Mouse (Mus musculus): Measurements from ENCODE around the gene Btg1. TPM values are rescaled to one million over a fixed set of nuclear protein-coding genes. Genes with fewer than 3 reads are reported as not detected.
A peak's percentile ranks its signal among the peaks of the same experiment; 100 is the strongest.

The Btg1 gene
- polyA plus RNA-seq, 1 experiment from 2014 or later = 48.8 TPM

GRCm38 (mm10) chr10:96633145-96633516 is 16.3 kb downstream of the Btg1 start:
- H3K27me3 ChIP-seq (ENCODE audit: control insufficient read depth, insufficient read depth, low read length) = no peaks in the 10 kb centered on the region
- peaks cover 7% of the 10 kb centered on the region; the same call in 1 of the 2 replicates for H3K4me1 ChIP-seq (ENCODE audit: control insufficient read depth, insufficient read depth, low read length)
- no peaks in the 10 kb centered on the region for H3K36me3 ChIP-seq (ENCODE audit: control insufficient read depth, insufficient read depth, low read length)
- no peaks in the 10 kb centered on the region for H3K9me3 ChIP-seq (replicated peaks; ENCODE audit: control insufficient read depth, low read length)
- no peak overlapping the region for H3K4me3 ChIP-seq (replicated peaks; ENCODE audit: low read length)
- H3K4me2 ChIP-seq (ENCODE audit: low read depth, low read length) = no peak overlapping the region
- no peak overlapping the region for H3K9ac ChIP-seq (ENCODE audit: low read length)
- no peak for ATAC-seq (ENCODE audit: insufficient read depth, low FRiP score)
- H3K27ac ChIP-seq (ENCODE audit: low read length) = no peak overlapping the region
- WGBS = 60% methylated on average over 4 of the region's 4 CpGs

DNA sequence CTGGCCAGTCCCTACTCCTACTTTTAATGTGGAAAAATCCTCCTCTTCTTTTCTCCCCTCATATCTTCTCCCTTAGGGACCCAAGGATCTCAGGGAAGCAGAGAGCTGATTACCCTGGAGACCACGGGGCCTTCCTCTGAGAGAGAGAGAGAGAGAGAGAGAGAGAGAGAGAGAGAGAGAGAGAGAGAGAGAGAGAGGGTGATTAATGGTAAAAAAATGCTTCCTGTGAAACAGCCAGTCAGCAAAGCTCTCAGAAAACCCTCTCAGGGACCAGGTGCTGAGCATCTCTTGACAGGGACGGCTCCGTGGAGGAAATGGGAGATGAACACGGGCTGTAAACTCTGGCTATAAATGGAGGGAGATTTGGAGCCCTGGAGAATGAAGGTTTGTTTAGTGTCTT is 18.7 kb downstream of the Btg1 start:
- 13% methylated on average over 4 of the region's 4 CpGs for WGBS
- H3K9ac ChIP-seq (ENCODE audit: low read length) = no peak overlapping the region
- H3K36me3 ChIP-seq (ENCODE audit: control insufficient read depth, insufficient read depth, low read length) = peaks cover 3% of the 10 kb centered on the region; the same call in 1 of the 2 replicates
- H3K4me3 ChIP-seq (replicated peaks; ENCODE audit: low read length) = no peak overlapping the region
- H3K4me1 ChIP-seq (ENCODE audit: control insufficient read depth, insufficient read depth, low read length) = peaks cover 7% of the 10 kb centered on the region; the same call in 1 of the 2 replicates
- no peaks in the 10 kb centered on the region for H3K27me3 ChIP-seq (ENCODE audit: control insufficient read depth, insufficient read depth, low read length)
- H3K27ac ChIP-seq (ENCODE audit: low read length) = peak overlapping the region; percentile 75
- no peaks in the 10 kb centered on the region; the same call in 1 of the 2 replicates for H3K9me3 ChIP-seq (replicated peaks; ENCODE audit: control insufficient read depth, low read length)
- H3K4me2 ChIP-seq (ENCODE audit: low read depth, low read length) = no peak overlapping the region
- peak; percentile 80; the same call in 1 of the 2 replicates for ATAC-seq (ENCODE audit: insufficient read depth, low FRiP score)

DNA sequence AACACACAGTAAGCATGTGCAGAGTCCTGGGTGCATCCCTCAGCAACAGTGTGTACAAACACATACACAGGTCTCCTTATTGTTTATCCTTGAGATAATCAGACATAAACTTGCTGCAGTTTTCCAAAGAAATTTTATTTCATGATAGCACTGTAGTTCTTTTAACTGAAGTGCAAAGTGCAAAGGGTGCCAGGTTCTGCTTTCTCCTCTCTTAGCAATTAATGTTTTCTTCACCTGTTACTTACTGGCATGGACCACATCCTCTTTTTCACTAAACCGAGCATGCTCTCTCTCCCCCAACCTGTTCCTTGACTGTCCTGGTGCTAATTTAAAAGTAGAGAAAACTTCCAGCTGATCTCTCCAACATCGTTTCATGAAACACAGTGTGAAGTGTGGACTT is 21.7 kb downstream of the Btg1 start:
- Histone ChIP-seq H3K36me3 (ENCODE audit: control insufficient read depth, insufficient read depth, low read length) (peaks cover 3% of the 10 kb centered on the region; the same call in 1 of the 2 replicates), H3K27ac (ENCODE audit: low read length) (no peak overlapping the region), H3K4me3 (replicated peaks; ENCODE audit: low read length) (no peak overlapping the region), H3K27me3 (ENCODE audit: control insufficient read depth, insufficient read depth, low read length) (no peaks in the 10 kb centered on the region), H3K9me3 (replicated peaks; ENCODE audit: control insufficient read depth, low read length) (no peaks in the 10 kb centered on the region; the same call in 1 of the 2 replicates), H3K9ac (ENCODE audit: low read length) (no peak overlapping the region), H3K4me2 (ENCODE audit: low read depth, low read length) (no peak overlapping the region), H3K4me1 (ENCODE audit: control insufficient read depth, insufficient read depth, low read length) (peaks cover 7% of the 10 kb centered on the region; the same call in 1 of the 2 replicates)
- WGBS = 82% methylated on average over 2 of the region's 2 CpGs
- ATAC-seq (ENCODE audit: insufficient read depth, low FRiP score) = no peak

- H3K27me3 ChIP-seq (ENCODE audit: control insufficient read depth, insufficient read depth, low read length) = no peaks in the 10 kb centered on the region
- H3K9me3 ChIP-seq (replicated peaks; ENCODE audit: control insufficient read depth, low read length) = no peaks in the 10 kb centered on the region; the same call in 1 of the 2 replicates
- H3K27ac ChIP-seq (ENCODE audit: low read length) = no peak overlapping the region
- no peak for ATAC-seq (ENCODE audit: insufficient read depth, low FRiP score)
- H3K36me3 ChIP-seq (ENCODE audit: control insufficient read depth, insufficient read depth, low read length) = peaks cover 3% of the 10 kb centered on the region; the same call in 1 of the 2 replicates
- 42% methylated on average over 4 of the region's 4 CpGs for WGBS
- H3K9ac ChIP-seq (ENCODE audit: low read length) = no peak overlapping the region
- H3K4me1 ChIP-seq (ENCODE audit: control insufficient read depth, insufficient read depth, low read length) = peaks cover 12% of the 10 kb centered on the region
- H3K4me3 ChIP-seq (replicated peaks; ENCODE audit: low read length) = no peak overlapping the region
- H3K4me2 ChIP-seq (ENCODE audit: low read depth, low read length) = no peak overlapping the region
Measured at GRCm38 (mm10) chr10:96642014-96642413, 25.2 kb downstream of the Btg1 start.

DNA sequence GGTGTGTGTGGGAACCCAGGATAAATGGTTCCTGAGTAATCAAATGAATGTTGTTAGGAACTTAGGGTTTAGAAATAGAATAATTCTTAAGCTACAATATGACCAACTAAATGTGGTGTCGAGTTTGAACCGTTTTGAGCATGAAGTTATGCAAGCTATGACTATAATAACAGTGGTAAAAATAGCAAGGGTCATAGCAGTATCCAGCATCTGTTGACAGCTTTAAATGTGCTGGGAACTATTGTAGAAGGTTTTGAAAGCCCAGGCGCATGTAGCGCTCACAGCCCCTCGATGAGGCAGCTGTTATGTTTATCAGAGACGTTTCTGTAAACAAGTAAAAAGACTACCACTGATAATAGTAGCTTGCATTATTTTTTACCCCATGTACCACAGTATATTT is 25.9 kb downstream of the Btg1 start:
- H3K27ac ChIP-seq (ENCODE audit: low read length) = no peak overlapping the region
- H3K36me3 ChIP-seq (ENCODE audit: control insufficient read depth, insufficient read depth, low read length) = peaks cover 3% of the 10 kb centered on the region; the same call in 1 of the 2 replicates
- WGBS = 49% methylated on average over 6 of the region's 6 CpGs
- no peak overlapping the region for H3K4me3 ChIP-seq (replicated peaks; ENCODE audit: low read length)
- H3K4me2 ChIP-seq (ENCODE audit: low read depth, low read length) = no peak overlapping the region
- ATAC-seq (ENCODE audit: insufficient read depth, low FRiP score) = no peak
- H3K4me1 ChIP-seq (ENCODE audit: control insufficient read depth, insufficient read depth, low read length) = peaks cover 12% of the 10 kb centered on the region
- H3K27me3 ChIP-seq (ENCODE audit: control insufficient read depth, insufficient read depth, low read length) = no peaks in the 10 kb centered on the region
- H3K9ac ChIP-seq (ENCODE audit: low read length) = no peak overlapping the region
- no peaks in the 10 kb centered on the region; the same call in 1 of the 2 replicates for H3K9me3 ChIP-seq (replicated peaks; ENCODE audit: control insufficient read depth, low read length)

GRCm38 (mm10) chr10:96645183-96645582 is 28.4 kb downstream of the Btg1 start:
- Histone ChIP-seq H3K27me3 (ENCODE audit: control insufficient read depth, insufficient read depth, low read length) (no peaks in the 10 kb centered on the region), H3K9me3 (replicated peaks; ENCODE audit: control insufficient read depth, low read length) (no peaks in the 10 kb centered on the region), H3K4me2 (ENCODE audit: low read depth, low read length) (no peak overlapping the region), H3K4me1 (ENCODE audit: control insufficient read depth, insufficient read depth, low read length) (peaks cover 12% of the 10 kb centered on the region), H3K4me3 (replicated peaks; ENCODE audit: low read length) (no peak overlapping the region), H3K9ac (ENCODE audit: low read length) (no peak overlapping the region), H3K27ac (ENCODE audit: low read length) (no peak overlapping the region), H3K36me3 (ENCODE audit: control insufficient read depth, insufficient read depth, low read length) (no peaks in the 10 kb centered on the region)
- ATAC-seq (ENCODE audit: insufficient read depth, low FRiP score) = no peak
- 74% methylated on average over 1 of the region's 1 CpGs for WGBS

- peaks cover 12% of the 10 kb centered on the region for H3K4me1 ChIP-seq (ENCODE audit: control insufficient read depth, insufficient read depth, low read length)
- H3K9me3 ChIP-seq (replicated peaks; ENCODE audit: control insufficient read depth, low read length) = no peaks in the 10 kb centered on the region
- 18% methylated on average over 13 of the region's 13 CpGs for WGBS
- H3K27me3 ChIP-seq (ENCODE audit: control insufficient read depth, insufficient read depth, low read length) = no peaks in the 10 kb centered on the region
- no peak overlapping the region for H3K9ac ChIP-seq (ENCODE audit: low read length)
- H3K4me3 ChIP-seq (replicated peaks; ENCODE audit: low read length) = no peak overlapping the region
- H3K36me3 ChIP-seq (ENCODE audit: control insufficient read depth, insufficient read depth, low read length) = no peaks in the 10 kb centered on the region
- H3K27ac ChIP-seq (ENCODE audit: low read length) = no peak overlapping the region
- peak overlapping the region; percentile 23; the same call in 1 of the 2 replicates for H3K4me2 ChIP-seq (ENCODE audit: low read depth, low read length)
- ATAC-seq (ENCODE audit: insufficient read depth, low FRiP score) = no peak
Measured at GRCm38 (mm10) chr10:96646024-96646866, 29.4 kb downstream of the Btg1 start.

DNA sequence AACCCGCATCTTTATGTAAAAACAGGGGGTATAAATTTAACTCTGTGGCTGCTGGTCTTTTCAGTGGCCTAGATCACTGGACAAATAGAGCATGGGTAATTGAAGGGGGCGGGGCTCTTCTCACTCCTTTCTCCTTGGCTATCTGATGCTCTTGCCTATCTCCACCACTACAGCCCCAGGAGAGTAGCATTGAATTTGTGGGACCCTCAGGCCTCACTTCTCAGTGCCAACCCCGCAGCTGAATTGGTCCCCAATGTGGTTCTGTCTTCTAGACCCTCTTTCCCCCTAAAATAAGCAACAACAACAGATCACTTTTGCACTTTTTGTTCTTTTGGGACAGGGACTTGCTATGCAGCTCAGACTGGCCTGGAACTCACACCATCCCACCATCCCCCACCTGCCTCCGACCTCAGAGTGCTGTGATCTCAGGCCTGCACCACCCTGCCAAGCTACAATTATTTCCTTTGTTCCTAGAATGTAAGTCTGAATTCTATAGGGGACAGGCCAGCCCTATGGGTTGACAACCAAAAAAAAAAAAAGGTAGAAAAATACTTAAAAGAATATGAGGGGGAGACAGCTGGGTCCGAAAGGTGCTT is 30.2 kb downstream of the Btg1 start:
- ATAC-seq (ENCODE audit: insufficient read depth, low FRiP score) = no peak
- Histone ChIP-seq H3K4me1 (ENCODE audit: control insufficient read depth, insufficient read depth, low read length) (peaks cover 12% of the 10 kb centered on the region), H3K27ac (ENCODE audit: low read length) (no peak overlapping the region), H3K27me3 (ENCODE audit: control insufficient read depth, insufficient read depth, low read length) (no peaks in the 10 kb centered on the region), H3K4me2 (ENCODE audit: low read depth, low read length) (peak overlapping the region; percentile 23; the same call in 1 of the 2 replicates), H3K4me3 (replicated peaks; ENCODE audit: low read length) (no peak overlapping the region), H3K9ac (ENCODE audit: low read length) (no peak overlapping the region), H3K9me3 (replicated peaks; ENCODE audit: control insufficient read depth, low read length) (no peaks in the 10 kb centered on the region), H3K36me3 (ENCODE audit: control insufficient read depth, insufficient read depth, low read length) (no peaks in the 10 kb centered on the region)
- 53% methylated on average over 5 of the region's 5 CpGs for WGBS

- H3K4me2 ChIP-seq (ENCODE audit: low read depth, low read length) = no peak overlapping the region
Measured at GRCm38 (mm10) chr10:96648161-96648561, 31.4 kb downstream of the Btg1 start.

More at GRCm38 (mm10) chr10:96648161-96648561, 31.4 kb downstream of the Btg1 start:
- ATAC-seq (ENCODE audit: insufficient read depth, low FRiP score) = no peak
- H3K9me3 ChIP-seq (replicated peaks; ENCODE audit: control insufficient read depth, low read length) = no peaks in the 10 kb centered on the region
- no peaks in the 10 kb centered on the region for H3K36me3 ChIP-seq (ENCODE audit: control insufficient read depth, insufficient read depth, low read length)
- H3K4me1 ChIP-seq (ENCODE audit: control insufficient read depth, insufficient read depth, low read length) = peaks cover 8% of the 10 kb centered on the region
- no peaks in the 10 kb centered on the region for H3K27me3 ChIP-seq (ENCODE audit: control insufficient read depth, insufficient read depth, low read length)
- no peak overlapping the region for H3K27ac ChIP-seq (ENCODE audit: low read length)
- WGBS = 60% methylated on average over 3 of the region's 3 CpGs
- no peak overlapping the region for H3K4me3 ChIP-seq (replicated peaks; ENCODE audit: low read length)
- no peak overlapping the region for H3K9ac ChIP-seq (ENCODE audit: low read length)

Data from stomach, embryonic 16.5 days (tissue).